Mouse (Mus musculus): ENCODE measurements at regions not wholly inside any gene's neighbourhood (a gene's known extent, or its start where the extent isn't known, plus 50 kb on each side); places are given as distances from the start of the nearest gene placed in this dataset.

DNA sequence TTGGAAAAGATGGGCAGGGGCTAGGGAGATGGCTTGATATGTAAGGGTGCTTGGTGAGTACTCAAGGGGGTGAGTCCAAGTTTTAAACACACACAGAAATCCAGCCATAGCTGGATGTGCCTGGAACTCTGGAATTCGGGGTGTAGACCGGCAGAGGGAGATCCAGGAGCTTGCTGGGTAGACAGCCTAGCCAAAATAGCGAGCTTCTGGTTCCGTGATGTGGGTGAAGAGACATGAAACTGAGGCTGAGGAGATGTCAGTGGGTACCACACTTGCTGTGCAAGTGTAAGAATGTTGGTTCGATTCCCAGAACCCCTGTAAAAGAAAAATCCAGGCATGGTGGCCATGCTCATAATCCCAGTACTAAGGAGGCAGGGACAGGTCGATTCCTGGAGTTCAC lies 78.6 kb downstream of the Gpr65 start:
- TF ChIP-seq CTCF (IDR thresholded peaks at IDR 0.05; ENCODE audit: control insufficient read depth, insufficient read depth, low read length) (no peak), POLR2A (IDR thresholded peaks at IDR 0.05; ENCODE audit: borderline replicate concordance, control insufficient read depth, low read depth, low read length) (no peak)
